Mouse (Mus musculus) MEL (cell line): ENCODE data around the gene Pfn1. TPM values are rescaled to one million over a fixed set of nuclear protein-coding genes. Genes with fewer than 3 reads are reported as not detected.
A peak's percentile ranks its signal among the peaks of the same experiment; 100 is the strongest.

Experiments used
- DNase-seq: peaks from one replicate; pipeline ENCODE4 v3.0.0; 2011; ENCODE audit warnings: low read depth, low spot score
- H3K27ac ChIP-seq: 2 replicates; pipeline ENCODE4 v1.5.1; 2012; ENCODE audit warnings: low read depth, mild to moderate bottlenecking, control low read depth, low read length, moderate library complexity; ENCODE audit not compliant: control insufficient read depth
- H3K27me3 ChIP-seq, 2 experiments: fragments of 150-350 bp in 1 of 2; sonication (generic) in 1 of 2; 2 replicates each; pipeline ENCODE4 v1.6.1; 2012; ENCODE audit warnings: low read length in 2 of 2, mild to moderate bottlenecking in 2 of 2, improper control_type of control experiment in 1 of 2, moderate library complexity in 1 of 2; ENCODE audit not compliant: insufficient read depth in 2 of 2, control insufficient read depth in 1 of 2
- H3K36me3 ChIP-seq, 2 experiments: 2 replicates each; pipeline ENCODE4 v1.6.1; 2012 to 2014; ENCODE audit warnings: low read length in 2 of 2, improper control_type of control experiment in 1 of 2, inconsistent platforms in 1 of 2, mild to moderate bottlenecking in 1 of 2; ENCODE audit not compliant: insufficient read depth in 2 of 2, control insufficient read depth in 1 of 2
- H3K4me1 ChIP-seq, 2 experiments: fragments of 150-350 bp in 1 of 2; sonication (generic) in 1 of 2; 2 replicates each; pipeline ENCODE4 v1.6.1; 2012; ENCODE audit warnings: low read length in 2 of 2, improper control_type of control experiment in 1 of 2, mild to moderate bottlenecking in 1 of 2; ENCODE audit not compliant: insufficient read depth in 2 of 2, control insufficient read depth in 1 of 2
- H3K4me3 ChIP-seq, 2 experiments: fragments of 150-350 bp in 1 of 2; sonication (generic) in 1 of 2; 2 replicates each; pipeline ENCODE4 v1.5.1; 2012; ENCODE audit warnings: low read depth in 2 of 2, low read length in 2 of 2, mild to moderate bottlenecking in 2 of 2, moderate library complexity in 2 of 2, control low read depth in 1 of 2, improper control_type of control experiment in 1 of 2; ENCODE audit not compliant: control insufficient read depth in 1 of 2, insufficient read depth in 1 of 2
- H3K79me2 ChIP-seq: 2 replicates; pipeline ENCODE4 v1.6.1; 2012; ENCODE audit warnings: mild to moderate bottlenecking, low read length, moderate library complexity; ENCODE audit not compliant: control insufficient read depth, poor library complexity, insufficient read depth
- H3K9ac ChIP-seq: 2 replicates; pipeline ENCODE4 v1.6.1; 2012; ENCODE audit warnings: low read depth, mild to moderate bottlenecking, control low read depth, low read length, moderate library complexity; ENCODE audit not compliant: control insufficient read depth, poor library complexity, severe bottlenecking
- H3K9me3 ChIP-seq: fragments of 150-350 bp; sonication (generic); replicated peaks from 2 replicates; pipeline ENCODE4 v1.6.1; 2012; ENCODE audit warnings: mild to moderate bottlenecking, low read length, improper control_type of control experiment, moderate library complexity; ENCODE audit not compliant: insufficient read depth
- BHLHE40 ChIP-seq: IDR thresholded peaks from 2 replicates; pipeline ENCODE4 v1.6.1; 2012; ENCODE audit warnings: low read depth, mild to moderate bottlenecking, inconsistent platforms, low read length, improper control_type of control experiment, borderline replicate concordance
- CHD1 ChIP-seq: IDR thresholded peaks from 2 replicates; pipeline ENCODE4 v1.6.1; 2012; ENCODE audit warnings: low read depth, mild to moderate bottlenecking, inconsistent platforms, low read length, improper control_type of control experiment
- CHD2 ChIP-seq: IDR thresholded peaks from 2 replicates; pipeline ENCODE4 v1.6.1; 2011; ENCODE audit warnings: low read length, improper control_type of control experiment
- CTCF ChIP-seq, 3 experiments: IDR thresholded peaks in 2 of 3; conservative IDR thresholded peaks in 1 of 3; 2 replicates each; pipeline ENCODE4 v1.5.1; 2011 to 2012; ENCODE audit warnings: low read length in 3 of 3, low read depth in 2 of 3, mild to moderate bottlenecking in 2 of 3, improper control_type of control experiment in 1 of 3, inconsistent platforms in 1 of 3, mixed read lengths in 1 of 3, moderate library complexity in 1 of 3; ENCODE audit not compliant: control insufficient read depth in 1 of 3, insufficient read depth in 1 of 3, poor library complexity in 1 of 3, severe bottlenecking in 1 of 3
- EP300 ChIP-seq, 2 experiments: IDR thresholded peaks; 2 replicates each; pipeline ENCODE4 v1.6.1; 2011; ENCODE audit warnings: improper control_type of control experiment in 2 of 2, low read length in 2 of 2, low read depth in 1 of 2, mild to moderate bottlenecking in 1 of 2
- ETS1 ChIP-seq: IDR thresholded peaks from 2 replicates; pipeline ENCODE4 v1.6.1; 2012; ENCODE audit warnings: low read depth, mild to moderate bottlenecking, inconsistent platforms, low read length, improper control_type of control experiment, moderate library complexity
- GABPA ChIP-seq: IDR thresholded peaks from 2 replicates; pipeline ENCODE4 v1.6.1; 2012; ENCODE audit warnings: low read depth, mild to moderate bottlenecking, inconsistent platforms, low read length, improper control_type of control experiment, moderate library complexity
- GATA1 ChIP-seq: IDR thresholded peaks from 2 replicates; pipeline ENCODE4 v1.6.1; 2011; ENCODE audit warnings: low read depth, low read length, improper control_type of control experiment
- HCFC1 ChIP-seq: IDR thresholded peaks from 2 replicates; pipeline ENCODE4 v1.6.1; 2012; ENCODE audit warnings: low read depth, mild to moderate bottlenecking, inconsistent platforms, low read length, improper control_type of control experiment, moderate library complexity
- JUND ChIP-seq: IDR thresholded peaks from 2 replicates; pipeline ENCODE4 v1.6.1; 2011; ENCODE audit warnings: low read depth, mild to moderate bottlenecking, improper control_type of control experiment, low read length
- MAFK ChIP-seq: IDR thresholded peaks from 2 replicates; pipeline ENCODE4 v1.6.1; 2011; ENCODE audit warnings: low read depth, mild to moderate bottlenecking, low read length, improper control_type of control experiment, borderline replicate concordance
- MAX ChIP-seq: IDR thresholded peaks from 2 replicates; pipeline ENCODE4 v1.6.1; 2011; ENCODE audit warnings: low read length, improper control_type of control experiment
- MAZ ChIP-seq: IDR thresholded peaks from 2 replicates; pipeline ENCODE4 v1.6.1; 2012; ENCODE audit warnings: low read depth, mild to moderate bottlenecking, inconsistent platforms, low read length, improper control_type of control experiment
- MEF2A ChIP-seq: IDR thresholded peaks from 2 replicates; pipeline ENCODE4 v1.6.1; 2014; ENCODE audit warnings: low read depth, mild to moderate bottlenecking, inconsistent platforms, low read length, improper control_type of control experiment; ENCODE audit not compliant: poor library complexity, insufficient replicate concordance, severe bottlenecking; ENCODE audit errors: extremely low read depth
- MYB ChIP-seq: IDR thresholded peaks from 2 replicates; pipeline ENCODE4 v1.6.1; 2011; ENCODE audit warnings: mild to moderate bottlenecking, low read depth, low read length, improper control_type of control experiment
- NELFE ChIP-seq: IDR thresholded peaks from 2 replicates; pipeline ENCODE4 v1.6.1; 2011; ENCODE audit warnings: low read depth, low read length, improper control_type of control experiment
- NRF1 ChIP-seq: IDR thresholded peaks from 2 replicates; pipeline ENCODE4 v1.6.1; 2014; ENCODE audit warnings: low read depth, mild to moderate bottlenecking, inconsistent platforms, low read length, improper control_type of control experiment, moderate library complexity; ENCODE audit not compliant: poor library complexity, insufficient read depth, severe bottlenecking
- POLR2AphosphoS2 ChIP-seq: IDR thresholded peaks from 2 replicates; pipeline ENCODE4 v1.6.1; 2011; ENCODE audit warnings: low read length, improper control_type of control experiment
- POLR2AphosphoS5 ChIP-seq: IDR thresholded peaks from 2 replicates; pipeline ENCODE4 v1.6.1; 2012; ENCODE audit warnings: low read depth, borderline replicate concordance, mild to moderate bottlenecking, inconsistent platforms, low read length, moderate library complexity, mixed read lengths
- RCOR1 ChIP-seq: IDR thresholded peaks from 2 replicates; pipeline ENCODE4 v1.6.1; 2012; ENCODE audit warnings: low read depth, mild to moderate bottlenecking, inconsistent platforms, low read length, improper control_type of control experiment
- SIN3A ChIP-seq: IDR thresholded peaks from 2 replicates; pipeline ENCODE4 v1.6.1; 2012; ENCODE audit warnings: low read length, improper control_type of control experiment, inconsistent platforms
- SMC3 ChIP-seq: IDR thresholded peaks from 2 replicates; pipeline ENCODE4 v1.6.1; 2011; ENCODE audit warnings: low read depth, low read length, improper control_type of control experiment
- TAL1 ChIP-seq: IDR thresholded peaks from 2 replicates; pipeline ENCODE4 v1.6.1; 2012; ENCODE audit warnings: mild to moderate bottlenecking, inconsistent platforms, low read length, moderate library complexity, mixed read lengths
- TBP ChIP-seq: IDR thresholded peaks from 2 replicates; pipeline ENCODE4 v1.8.0; 2011; ENCODE audit warnings: low read depth, low read length, improper control_type of control experiment
- USF1 ChIP-seq: IDR thresholded peaks from 2 replicates; pipeline ENCODE4 v1.6.1; 2014; ENCODE audit warnings: low read depth, mild to moderate bottlenecking, inconsistent platforms, low read length, improper control_type of control experiment, moderate library complexity
- USF2 ChIP-seq, 2 experiments: IDR thresholded peaks; 2 replicates each; pipeline ENCODE4 v1.6.1; 2011 to 2012; ENCODE audit warnings: improper control_type of control experiment in 2 of 2, low read length in 2 of 2, borderline replicate concordance in 1 of 2, inconsistent platforms in 1 of 2, low read depth in 1 of 2, mild to moderate bottlenecking in 1 of 2; ENCODE audit not compliant: insufficient read depth in 1 of 2
- ZKSCAN1 ChIP-seq: IDR thresholded peaks from 2 replicates; pipeline ENCODE4 v1.6.1; 2012; ENCODE audit warnings: low read depth, mild to moderate bottlenecking, inconsistent platforms, low read length, improper control_type of control experiment, moderate library complexity
- ZMIZ1 ChIP-seq: IDR thresholded peaks from 2 replicates; pipeline ENCODE4 v1.6.1; 2012; ENCODE audit warnings: low read depth, mild to moderate bottlenecking, inconsistent platforms, low read length, improper control_type of control experiment, moderate library complexity
- ZNF384 ChIP-seq: IDR thresholded peaks from 2 replicates; pipeline ENCODE4 v1.6.1; 2012; ENCODE audit warnings: low read depth, mild to moderate bottlenecking, inconsistent platforms, low read length, improper control_type of control experiment
- polyA plus RNA-seq, 2 experiments: library from polyadenylated mRNA; stranded (reverse) in 1 of 2; unstranded in 1 of 2; fragments of >175 nt in 1 of 2; fragments of >200 nt in 1 of 2; gene quantifications; 2 replicates each; pipeline versions ENCODE4 v1.2.1 to v1.2.4; 2012; ENCODE audit warnings: low replicate concordance in 2 of 2, low read depth in 1 of 2; ENCODE audit not compliant: insufficient read length in 2 of 2, insufficient read depth in 1 of 2, missing spikeins in 1 of 2
- total RNA-seq: library from RNA; depleted of rRNA; stranded (reverse); fragments of 300-350 nt; gene quantifications from 2 replicates; pipeline ENCODE4 v1.2.3, GENCODE M21; 2012

The Pfn1 gene
- total and polyA plus RNA-seq, 3 experiments = 1,332 to 5,980 (median 2,392) TPM

DNA sequence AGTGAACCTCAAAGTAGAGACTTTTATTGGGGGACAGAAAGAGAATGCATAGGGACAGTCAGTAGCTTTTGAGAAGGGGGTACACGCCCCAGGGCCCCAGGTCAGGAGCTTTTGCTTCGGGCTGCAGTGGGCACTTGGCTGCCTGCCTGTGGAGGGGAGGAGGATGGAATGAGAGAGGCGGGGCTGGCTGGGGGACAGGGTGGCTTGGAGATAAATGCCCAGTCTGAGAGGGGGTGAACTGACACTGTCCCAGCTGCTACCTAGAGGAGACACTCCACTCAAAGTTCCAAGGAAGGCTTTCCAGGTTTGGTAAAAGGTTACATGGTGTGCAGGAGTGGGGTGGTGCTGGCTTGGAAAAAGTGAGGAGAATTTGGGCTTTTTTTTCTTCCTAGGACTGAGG, 2.5 kb upstream of the Pfn1 start, which contains the start of gene Eno3:
TSS of gene Eno3 (plus strand) at position 239 of the 400 bp plus-strand sequence.
- no peaks in the 10 kb centered on the region for H3K9me3 ChIP-seq
- TF ChIP-seq MYB (no peak), ZMIZ1 (no peak), NELFE (0 out of 2 replicates have a peak, but pooled peaks have one; percentile 18), CHD1 (no peak), SIN3A (0 out of 2 replicates have a peak, but pooled peaks have one; percentile 3), CHD2 (no peak), ZNF384 (0 out of 2 replicates have a peak, but pooled peaks have one; percentile 50), TBP (no peak), POLR2AphosphoS2 (no peak), MAX (no peak)
- peak; percentile 63 for DNase-seq
- H3K27ac ChIP-seq = peak within 1 kb of the TSS; percentile 99
- peak within 1 kb of the TSS; percentile 74 to 80 for H3K4me3 ChIP-seq
- peaks cover 41% of the 10 kb centered on the region for H3K79me2 ChIP-seq
- H3K36me3 ChIP-seq = peaks cover 6 to 19% of the 10 kb centered on the region in 2 experiments; a peak in 3 of 4 replicates
- no peaks in the 10 kb centered on the region for H3K27me3 ChIP-seq
- H3K9ac ChIP-seq = peak within 1 kb of the TSS; percentile 88
- peaks cover 2 to 23% of the 10 kb centered on the region in 2 experiments for H3K4me1 ChIP-seq

DNA sequence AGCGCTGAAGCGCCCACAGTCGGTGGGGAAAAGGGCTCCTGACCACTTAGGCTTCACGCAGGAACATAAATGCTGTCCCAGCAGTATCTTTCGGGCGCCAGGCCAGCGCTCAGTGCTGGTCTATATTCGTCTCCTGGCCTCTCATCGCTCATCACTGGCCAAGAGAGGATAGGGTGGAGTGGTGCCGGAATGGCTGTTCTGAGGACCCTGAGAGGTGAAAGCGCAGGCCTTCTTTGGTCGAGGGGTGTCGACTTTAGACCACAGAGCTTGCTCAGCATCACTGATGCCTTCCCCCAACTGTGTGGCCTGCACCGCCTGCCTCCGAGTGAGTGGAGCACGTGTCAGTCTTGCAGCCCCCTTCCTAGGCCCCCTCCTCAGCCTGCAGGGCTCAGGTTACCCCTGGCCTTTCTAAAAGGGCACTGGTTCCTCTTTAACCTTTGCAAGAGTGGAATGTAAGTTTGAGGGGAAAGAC, 2.0 kb upstream of the Pfn1 start:
- H3K4me1 ChIP-seq = peaks cover 2 to 28% of the 10 kb centered on the region in 2 experiments
- H3K27me3 ChIP-seq = no peaks in the 10 kb centered on the region
- peaks cover 45% of the 10 kb centered on the region for H3K79me2 ChIP-seq
- H3K4me3 ChIP-seq = peak overlapping the region; percentile 74 to 80
- H3K9ac ChIP-seq = peak overlapping the region; percentile 88
- peak overlapping the region; percentile 99 for H3K27ac ChIP-seq
- peaks cover 6 to 23% of the 10 kb centered on the region in 2 experiments; a peak in 3 of 4 replicates for H3K36me3 ChIP-seq
- H3K9me3 ChIP-seq = no peaks in the 10 kb centered on the region
- DNase-seq = peak; percentile 71
- TF ChIP-seq SMC3 = no peak
- TF ChIP-seq TBP = 0 out of 2 replicates have a peak, but pooled peaks have one; percentile 14
- peak; percentile 26; the same call in 1 of the 2 replicates for TF ChIP-seq BHLHE40
- TF ChIP-seq ZNF384 = no peak
- no peak; a peak in 1 of 4 replicates for TF ChIP-seq EP300 (IDR thresholded peaks at IDR 0.05; ENCODE audit: low read depth in 1 of 2, low read length in 2 of 2)
- no peak for TF ChIP-seq GATA1
- TF ChIP-seq MEF2A = no peak
- 0 out of 2 replicates have a peak, but pooled peaks have one; percentile 16 for TF ChIP-seq MAFK
- no peak for TF ChIP-seq USF2 (IDR thresholded peaks at IDR 0.05; ENCODE audit: borderline replicate concordance in 1 of 2, insufficient read depth in 1 of 2, low read depth in 1 of 2, low read length in 2 of 2)
- no peak for TF ChIP-seq CTCF (IDR thresholded peaks at IDR 0.05 in 2 of 3, conservative IDR thresholded peaks at IDR 0.05 in 1 of 3; ENCODE audit: control insufficient read depth in 1 of 3, insufficient read depth in 1 of 3, low read depth in 2 of 3, low read length in 3 of 3, poor library complexity in 1 of 3, severe bottlenecking in 1 of 3)
- no peak for TF ChIP-seq TAL1
- peak; percentile 55 for TF ChIP-seq SIN3A
- TF ChIP-seq RCOR1 = no peak
- TF ChIP-seq CHD1 = no peak
- TF ChIP-seq USF1 = no peak
- no peak for TF ChIP-seq ZKSCAN1
- TF ChIP-seq JUND = no peak
- no peak for TF ChIP-seq POLR2AphosphoS5
- 0 out of 2 replicates have a peak, but pooled peaks have one; percentile 4 for TF ChIP-seq NELFE
- 0 out of 2 replicates have a peak, but pooled peaks have one; percentile 23 for TF ChIP-seq ZMIZ1
- TF ChIP-seq MAX = peak; percentile 88
- no peak for TF ChIP-seq MAZ
- no peak for TF ChIP-seq NRF1
- TF ChIP-seq MYB = no peak
- TF ChIP-seq GABPA = no peak
- TF ChIP-seq CHD2 = no peak
- TF ChIP-seq HCFC1 = no peak
- no peak for TF ChIP-seq ETS1
